Mouse (Mus musculus) kidney, adult 2 months (tissue): ENCODE results near the gene Nrp1. TPM values are rescaled to one million over a fixed set of nuclear protein-coding genes. Genes with fewer than 3 reads are reported as not detected.

Source experiments
- DNase-seq: peaks from one replicate; pipeline ENCODE4 v3.0.0; 2021
- H3K27ac ChIP-seq: fragments of 200-500 bp; 2 replicates; pipeline ENCODE4 v1.5.1; 2012; ENCODE audit warnings: low read depth, low read length, control low read depth, inconsistent platforms; ENCODE audit not compliant: insufficient read depth
- H3K27me3 ChIP-seq: fragments of 200-500 bp; replicated peaks from 2 replicates; pipeline ENCODE4 v1.6.1; 2012; ENCODE audit warnings: mild to moderate bottlenecking, moderate library complexity, low read length, inconsistent platforms; ENCODE audit not compliant: control insufficient read depth, insufficient read depth
- H3K36me3 ChIP-seq: fragments of 200-500 bp; 2 replicates; pipeline ENCODE4 v1.6.1; 2012; ENCODE audit warnings: mild to moderate bottlenecking, moderate library complexity, low read length, inconsistent platforms; ENCODE audit not compliant: control insufficient read depth, insufficient read depth
- H3K4me1 ChIP-seq: fragments of 200-500 bp; 2 replicates; pipeline ENCODE4 v1.6.1; 2011; ENCODE audit warnings: low read length; ENCODE audit not compliant: control insufficient read depth, insufficient read depth
- H3K4me3 ChIP-seq: fragments of 200-500 bp; 2 replicates; pipeline ENCODE4 v1.5.1; 2011; ENCODE audit warnings: mild to moderate bottlenecking, low read depth, low read length, control low read depth; ENCODE audit not compliant: insufficient read depth
- CTCF ChIP-seq: fragments of 200-500 bp; conservative IDR thresholded peaks from 2 replicates; pipeline ENCODE4 v1.5.1; 2011; ENCODE audit warnings: low read depth, mild to moderate bottlenecking, control low read depth, low read length, moderate library complexity, mixed read lengths; ENCODE audit not compliant: insufficient read depth, insufficient read length
- POLR2A ChIP-seq: fragments of 200-500 bp; IDR thresholded peaks from one replicate; pipeline ENCODE4 v1.6.1; 2011; ENCODE audit warnings: low read depth, low read length, control low read depth
- WGBS: fragments of 180-500 bp; shearing (Covaris S2); methylation state at CpG from one replicate; pipeline ENCODE4 v1.1.7; 2018; 5-methylcytosine and 5-hydroxymethylcytosine counted together
- polyA plus RNA-seq: library from polyadenylated mRNA; depleted of rRNA; stranded (reverse); fragments of >200 nt; gene quantifications from 2 replicates; pipeline ENCODE4 v1.2.3, GENCODE M21; 2012

Gene Nrp1
- polyA plus RNA-seq, 1 experiment: 54.3 TPM

DNA sequence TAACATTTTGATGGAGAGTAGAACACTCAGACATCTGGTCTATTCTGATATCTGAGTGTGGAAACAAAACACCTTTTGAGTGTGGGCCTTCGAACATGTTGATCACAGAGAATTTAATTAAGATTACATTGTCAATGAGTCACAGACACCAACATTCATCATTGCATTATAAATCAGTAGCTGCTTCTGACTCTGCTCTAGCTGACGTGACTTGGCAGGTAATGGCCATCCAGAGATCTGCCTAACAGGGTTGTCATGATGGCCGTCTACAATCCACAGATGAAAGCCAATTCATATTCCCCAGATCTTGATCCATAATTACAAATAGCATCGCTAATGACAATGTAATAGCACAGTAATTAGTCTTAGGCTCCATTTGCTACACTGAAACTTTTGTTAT, 140.4 kb downstream of the Nrp1 start:
- TF ChIP-seq CTCF (no peak), POLR2A (no peak)
- Histone ChIP-seq H3K4me1 (no peaks in the 10 kb centered on the region), H3K27ac (no peak overlapping the region), H3K4me3 (no peak overlapping the region), H3K27me3 (no peaks in the 10 kb centered on the region), H3K36me3 (peaks cover 11% of the 10 kb centered on the region)
- no peak for DNase-seq
- 90% methylated on average over 4 of the region's 4 CpGs for WGBS

DNA sequence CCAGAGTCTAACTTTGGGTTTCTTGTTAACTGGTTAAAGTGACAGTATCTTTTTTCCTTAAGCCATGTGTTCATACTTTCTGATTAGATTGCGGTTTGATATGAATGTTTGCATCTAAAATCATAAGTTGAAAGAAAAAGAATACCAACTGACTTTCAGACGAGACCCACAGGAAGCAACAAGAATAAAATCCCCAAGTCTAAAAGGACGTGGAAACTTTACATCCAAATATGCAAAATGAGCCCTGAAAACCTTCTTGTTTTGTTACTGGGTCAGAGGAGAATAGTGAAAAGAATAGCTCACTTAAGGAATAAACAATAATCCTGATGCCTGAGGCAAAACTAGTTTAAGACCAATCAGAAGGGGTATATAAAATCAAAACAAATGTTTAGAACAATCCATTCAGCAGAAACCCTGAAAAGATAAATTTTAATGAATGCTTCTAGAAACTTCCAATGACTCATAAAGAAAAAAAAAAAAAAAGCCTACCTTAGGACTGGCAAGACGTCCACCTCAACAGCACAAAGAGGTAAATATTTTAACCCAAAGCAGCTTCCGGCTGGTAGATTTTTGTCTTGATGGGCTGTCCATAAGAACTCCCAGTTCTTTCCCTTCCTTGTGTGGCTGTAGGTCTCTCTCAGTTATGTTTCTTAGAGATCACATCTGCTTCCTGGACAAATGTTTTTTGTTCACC, 145.9 kb downstream of the Nrp1 start:
- no peak for DNase-seq
- H3K4me3 ChIP-seq: no peak overlapping the region
- peaks cover 6% of the 10 kb centered on the region; the same call in 1 of the 2 replicates for H3K36me3 ChIP-seq
- H3K4me1 ChIP-seq: no peaks in the 10 kb centered on the region
- no peaks in the 10 kb centered on the region for H3K27me3 ChIP-seq
- 79% methylated on average over 5 of the region's 5 CpGs for WGBS
- TF ChIP-seq POLR2A: no peak
- no peak for TF ChIP-seq CTCF
- H3K27ac ChIP-seq: no peak overlapping the region

DNA sequence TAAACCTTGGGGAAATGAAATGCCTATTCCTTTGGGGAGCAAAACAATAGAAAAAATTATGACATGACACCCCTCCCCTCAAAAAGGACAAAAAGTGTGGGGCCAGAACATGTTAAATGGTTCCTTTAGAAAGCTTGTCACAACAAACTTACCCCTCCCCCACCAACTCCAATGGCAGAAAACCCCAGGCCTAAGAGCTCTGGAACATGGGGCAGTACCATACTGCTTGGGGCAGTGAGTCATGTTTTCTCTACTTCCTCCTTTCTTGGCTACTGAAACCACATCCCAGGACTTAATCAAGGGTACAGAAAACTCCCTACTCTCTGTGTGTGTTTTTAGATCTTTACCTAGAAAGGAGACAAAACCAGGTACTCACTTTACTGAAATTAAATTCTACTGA, 147.5 kb downstream of the Nrp1 start:
- H3K27ac ChIP-seq: no peak overlapping the region
- no peaks in the 10 kb centered on the region for H3K4me1 ChIP-seq
- TF ChIP-seq POLR2A (no peak), CTCF (no peak)
- H3K36me3 ChIP-seq: peaks cover 4% of the 10 kb centered on the region; the same call in 1 of the 2 replicates
- no peak overlapping the region for H3K4me3 ChIP-seq
- H3K27me3 ChIP-seq: no peaks in the 10 kb centered on the region
- DNase-seq: no peak

DNA sequence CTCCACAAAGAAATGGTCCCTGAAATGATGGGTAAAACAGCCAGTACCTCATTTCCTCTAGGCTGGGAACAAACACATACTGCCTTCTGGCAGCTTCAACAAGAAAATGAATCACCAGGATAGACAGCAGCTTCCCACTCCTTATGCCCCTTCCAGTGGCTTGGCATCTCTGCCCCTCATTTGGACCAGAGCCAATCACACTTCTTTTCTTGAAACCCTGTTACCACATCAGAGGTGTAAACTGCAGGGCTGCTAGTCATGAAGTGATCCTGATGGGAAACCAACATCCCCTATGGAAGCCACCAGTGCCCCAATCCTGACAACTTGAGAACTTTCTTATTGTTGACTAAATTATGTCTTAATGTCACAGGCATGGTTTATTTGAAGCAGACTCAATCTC, 150.3 kb downstream of the Nrp1 start:
- H3K4me3 ChIP-seq: no peak overlapping the region
- H3K4me1 ChIP-seq: no peaks in the 10 kb centered on the region
- no peaks in the 10 kb centered on the region for H3K36me3 ChIP-seq
- no peak overlapping the region for H3K27ac ChIP-seq
- no peak for DNase-seq
- H3K27me3 ChIP-seq: no peaks in the 10 kb centered on the region
- TF ChIP-seq CTCF (no peak), POLR2A (no peak)

DNA sequence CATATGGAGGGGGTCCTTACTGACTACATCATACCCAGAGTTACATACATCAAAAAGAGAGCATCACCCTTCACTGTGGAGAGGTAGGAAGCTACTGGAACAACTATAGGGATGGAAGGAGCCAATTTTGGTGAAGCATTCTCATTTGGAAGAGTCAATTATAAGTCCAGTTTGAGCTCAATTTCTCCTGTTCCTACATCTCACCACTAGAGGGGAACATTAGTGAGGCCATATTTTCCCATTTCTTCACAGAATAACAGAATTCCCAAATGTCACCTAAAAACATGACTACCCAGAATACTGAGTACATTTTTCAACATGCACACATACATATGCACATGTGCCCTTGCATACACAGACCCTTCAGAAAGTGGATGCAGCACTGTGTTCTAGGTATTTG, 152.6 kb downstream of the Nrp1 start:
- DNase-seq: no peak
- Histone ChIP-seq H3K27me3 (no peaks in the 10 kb centered on the region), H3K36me3 (no peaks in the 10 kb centered on the region), H3K4me1 (no peaks in the 10 kb centered on the region), H3K4me3 (no peak overlapping the region), H3K27ac (no peak overlapping the region)
- no peak for TF ChIP-seq CTCF
- no peak for TF ChIP-seq POLR2A

DNA sequence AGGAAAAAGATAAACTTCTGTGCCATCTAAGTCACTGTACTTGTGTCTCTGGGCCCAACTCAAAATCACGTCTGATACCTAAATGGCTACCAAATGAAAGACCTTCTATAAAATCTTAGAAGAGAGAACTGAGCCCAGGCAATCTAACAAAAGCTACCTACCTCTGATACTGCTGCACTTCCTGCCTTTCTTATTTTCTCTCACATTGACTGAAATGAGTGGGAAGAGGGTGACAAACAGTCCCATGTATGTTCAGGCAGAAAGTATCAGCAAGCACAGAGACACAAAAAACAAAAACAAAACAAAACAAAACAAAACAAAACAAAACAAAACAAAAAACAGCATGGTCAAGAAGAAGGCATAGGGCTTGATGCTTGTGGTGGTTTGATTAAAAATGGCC, 153.3 kb downstream of the Nrp1 start:
- no peaks in the 10 kb centered on the region for H3K27me3 ChIP-seq
- WGBS: 94% methylated on average over 1 of the region's 1 CpGs
- H3K4me3 ChIP-seq: no peak overlapping the region
- H3K4me1 ChIP-seq: no peaks in the 10 kb centered on the region
- H3K27ac ChIP-seq: peak overlapping the region; percentile 43
- no peaks in the 10 kb centered on the region for H3K36me3 ChIP-seq
- TF ChIP-seq CTCF: no peak
- no peak for TF ChIP-seq POLR2A
- DNase-seq: no peak

DNA sequence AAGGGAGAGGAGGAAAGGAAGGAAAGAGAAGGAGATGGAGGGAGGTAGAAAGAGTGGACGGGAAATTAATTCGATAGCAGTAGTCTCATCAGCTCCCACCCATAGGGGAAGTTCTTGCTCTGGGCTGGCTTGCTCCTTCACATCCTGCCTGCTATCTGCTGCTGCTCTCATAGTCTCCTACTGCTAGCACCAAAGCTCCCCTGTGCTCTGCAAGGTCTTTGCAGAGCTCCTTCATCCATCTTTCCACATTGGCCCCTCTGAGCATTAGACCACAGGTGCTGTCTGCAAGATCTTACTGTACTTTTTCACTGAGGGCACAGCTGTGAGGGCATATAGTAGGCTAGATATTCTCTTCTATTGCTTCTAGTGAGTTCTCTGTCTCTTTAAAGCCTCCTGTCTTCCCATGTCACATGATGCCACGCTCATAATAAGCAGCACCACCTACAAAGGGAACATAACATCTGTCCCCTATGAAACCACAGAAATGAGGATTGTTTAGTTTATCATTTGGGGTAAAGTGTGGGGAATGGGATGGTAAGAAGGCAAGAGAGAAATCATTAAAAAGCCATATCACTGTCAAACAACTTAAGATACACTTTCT, 158.5 kb downstream of the Nrp1 start:
- H3K4me1 ChIP-seq: no peaks in the 10 kb centered on the region
- no peak for DNase-seq
- no peaks in the 10 kb centered on the region for H3K36me3 ChIP-seq
- H3K27ac ChIP-seq: no peak overlapping the region
- TF ChIP-seq POLR2A (no peak), CTCF (no peak)
- no peak overlapping the region for H3K4me3 ChIP-seq
- WGBS: 85% methylated on average over 3 of the region's 3 CpGs
- no peaks in the 10 kb centered on the region for H3K27me3 ChIP-seq

DNA sequence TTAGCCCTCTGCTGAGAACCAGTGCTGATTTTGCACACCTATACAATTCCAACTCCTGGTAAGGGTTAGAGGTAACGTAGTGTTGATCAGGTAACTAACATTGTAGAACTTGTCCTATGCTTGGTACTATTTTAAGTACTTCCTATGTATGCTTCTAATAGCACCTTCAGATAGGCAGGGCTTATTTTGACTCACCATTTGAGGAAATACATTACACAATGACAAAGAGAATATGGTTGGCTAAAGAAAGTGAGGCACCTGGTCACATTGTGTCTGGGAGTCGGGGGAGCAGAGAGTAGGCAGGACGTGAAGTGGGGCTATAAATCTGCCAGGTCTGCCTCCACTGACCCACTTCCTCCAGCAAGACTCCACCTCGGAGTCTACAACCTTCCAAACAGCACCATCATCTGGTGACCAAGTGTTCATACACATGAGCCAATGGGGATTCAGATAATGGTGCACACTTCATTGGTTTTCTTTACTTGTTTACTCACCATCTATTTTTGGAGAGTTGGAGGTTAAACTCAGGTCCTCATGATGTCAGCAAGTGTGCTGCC, 159.2 kb downstream of the Nrp1 start:
- WGBS: 53% methylated on average over 4 of the region's 4 CpGs
- TF ChIP-seq POLR2A (no peak), CTCF (no peak)
- Histone ChIP-seq H3K4me3 (no peak overlapping the region), H3K36me3 (no peaks in the 10 kb centered on the region), H3K4me1 (no peaks in the 10 kb centered on the region), H3K27me3 (no peaks in the 10 kb centered on the region), H3K27ac (no peak overlapping the region)
- DNase-seq: no peak
